Mouse (Mus musculus) lung, adult 2 months (tissue): Measurements from ENCODE around the gene Tpo.

Experiments used
- CTCF ChIP-seq: fragments of 200-500 bp; IDR thresholded peaks from 2 replicates; pipeline ENCODE4 v1.5.1; 2011; ENCODE audit warnings: mild to moderate bottlenecking, low read length, control low read depth; ENCODE audit not compliant: insufficient read depth
- POLR2A ChIP-seq: fragments of 200-500 bp; IDR thresholded peaks from 2 replicates; pipeline ENCODE4 v1.6.1; 2011; ENCODE audit warnings: low read depth, mild to moderate bottlenecking, control low read depth, low read length, borderline replicate concordance; ENCODE audit errors: extremely low read depth

DNA sequence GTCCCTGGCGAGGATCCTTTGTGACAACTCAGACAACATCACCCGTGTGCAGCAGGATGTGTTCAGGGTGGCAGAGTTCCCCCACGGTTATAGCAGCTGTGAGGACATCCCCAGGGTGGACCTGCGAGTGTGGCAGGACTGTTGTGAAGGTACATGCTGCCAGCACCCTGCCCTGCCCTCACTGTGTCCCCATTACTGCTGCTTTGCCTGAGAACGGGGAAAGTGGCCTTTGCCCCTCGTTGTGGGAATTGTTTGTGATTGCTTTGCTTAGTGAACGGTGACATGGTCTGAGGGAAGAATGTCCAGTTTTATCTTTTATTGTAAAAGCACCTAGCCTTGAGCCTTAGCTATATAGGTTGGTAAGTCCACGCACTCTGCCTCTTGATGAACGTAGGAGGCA, 125.8 kb downstream of the Tpo start:
- TF ChIP-seq POLR2A, result no peak
- TF ChIP-seq CTCF, result no peak
